Mouse (Mus musculus) brain, embryonic 14.5 days (tissue): ENCODE results near the gene Dscaml1.

Experiments used
- CTCF ChIP-seq: fragments of 200-500 bp; IDR thresholded peaks from 2 replicates; pipeline ENCODE4 v1.5.1; 2012; ENCODE audit warnings: inconsistent platforms, mild to moderate bottlenecking, moderate library complexity, borderline replicate concordance; ENCODE audit not compliant: insufficient read depth, insufficient read length; ENCODE audit errors: extremely low read depth
- POLR2A ChIP-seq: fragments of 200-500 bp; IDR thresholded peaks from 2 replicates; pipeline ENCODE4 v1.6.1; 2012; ENCODE audit warnings: mild to moderate bottlenecking, inconsistent platforms, borderline replicate concordance; ENCODE audit not compliant: poor library complexity, insufficient read depth, insufficient read length, severe bottlenecking; ENCODE audit errors: extremely low read depth

DNA sequence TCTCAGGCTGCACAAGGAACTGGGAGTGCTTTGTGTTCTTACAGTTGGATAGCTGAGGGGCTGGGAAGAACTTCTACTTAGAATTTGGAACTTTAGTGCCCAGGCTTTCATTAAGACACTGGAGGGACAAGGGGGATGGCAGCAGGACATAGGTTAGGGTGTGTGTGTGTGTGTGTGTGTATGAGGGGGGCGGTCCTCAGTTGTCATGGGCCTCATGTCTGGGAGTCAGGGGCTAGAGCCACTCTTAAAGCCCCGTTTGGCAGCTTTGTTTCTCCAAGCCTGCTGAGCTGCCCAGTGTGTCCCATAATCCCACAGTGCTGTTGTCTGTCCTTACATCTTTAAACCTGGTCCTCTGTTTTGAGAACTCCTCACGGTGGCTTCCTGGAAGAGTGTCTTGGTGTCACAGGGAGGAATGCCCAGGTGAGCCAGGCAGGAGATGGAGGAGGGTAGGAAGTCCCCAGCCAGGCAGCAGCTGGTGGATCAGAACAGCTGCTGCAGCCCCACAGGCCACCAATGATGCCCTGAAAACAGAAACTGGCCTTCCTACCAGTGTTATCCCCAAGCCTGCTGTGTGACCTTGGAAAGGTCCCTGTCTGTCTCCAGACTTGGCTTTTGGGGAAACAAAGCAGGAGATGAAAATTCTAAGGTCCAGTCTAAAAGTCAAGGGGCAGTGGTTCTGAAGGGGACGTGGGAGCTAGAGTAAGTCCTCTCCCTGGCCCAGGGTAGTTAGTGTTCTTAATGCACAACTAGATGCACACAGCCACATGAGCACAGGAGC, 13.5 kb upstream of the Dscaml1 start:
- TF ChIP-seq POLR2A (no peak), CTCF (no peak)
